Mouse (Mus musculus): Measurements from ENCODE around the gene Wnt6.

The Wnt6 gene

GRCm38 (mm10) chr1:74774062-74774461 is 2.4 kb downstream of the Wnt6 start:
- in situ Hi-C loops (cut with MboI, MseI) = no loop called here

GRCm38 (mm10) chr1:74775816-74776215 is 4.1 kb downstream of the Wnt6 start:
- in situ Hi-C loops (cut with MboI, MseI) = no loop called here

GRCm38 (mm10) chr1:74778934-74779486 is 7.3 kb downstream of the Wnt6 start:
- in situ Hi-C loops (cut with MboI, MseI) = no loop called here

GRCm38 (mm10) chr1:74782045-74782444 is 10.4 kb downstream of the Wnt6 start:
- in situ Hi-C loops (cut with MboI, MseI) = no loop called here

- in situ Hi-C loops (cut with MboI, MseI) = no loop called here
Measured at GRCm38 (mm10) chr1:74783554-74783953, 11.9 kb downstream of the Wnt6 start.

GRCm38 (mm10) chr1:74784041-74784759 is 12.5 kb downstream of the Wnt6 start:
- in situ Hi-C loops (cut with MboI, MseI) = no loop called here

GRCm38 (mm10) chr1:74787846-74788245 is 16.2 kb downstream of the Wnt6 start:
- in situ Hi-C loops (cut with MboI, MseI) = no loop called here

- in situ Hi-C loops (cut with MboI, MseI) = no loop called here
Measured at GRCm38 (mm10) chr1:74788603-74789176, 17.0 kb downstream of the Wnt6 start.

- in situ Hi-C loops (cut with MboI, MseI) = no loop called here
Measured at GRCm38 (mm10) chr1:74790095-74790494, 18.4 kb downstream of the Wnt6 start.

- in situ Hi-C loops (cut with MboI, MseI) = no loop called here
Measured at GRCm38 (mm10) chr1:74791249-74791648, 19.6 kb downstream of the Wnt6 start, which contains the start of gene Wnt10a. TSS of gene Wnt10a (plus strand) at chr1:74791516.

- in situ Hi-C loops (cut with MboI, MseI) = no loop called here
Measured at GRCm38 (mm10) chr1:74792831-74793660, 21.4 kb downstream of the Wnt6 start.

- in situ Hi-C loops (cut with MboI, MseI) = no loop called here
Measured at GRCm38 (mm10) chr1:74794487-74795144, 22.9 kb downstream of the Wnt6 start.

GRCm38 (mm10) chr1:74795145-74795529 is 23.4 kb downstream of the Wnt6 start:
- in situ Hi-C loops (cut with MboI, MseI) = no loop called here

- in situ Hi-C loops (cut with MboI, MseI) = no loop called here
Measured at GRCm38 (mm10) chr1:74797459-74797858, 25.8 kb downstream of the Wnt6 start.

GRCm38 (mm10) chr1:74800424-74800888 is 28.8 kb downstream of the Wnt6 start:
- in situ Hi-C loops (cut with MboI, MseI) = loop anchor here (10.0 kb wide), 1 partner anchor 324 kb away; the partner anchor contains the start of gene Nhej1

- in situ Hi-C loops (cut with MboI, MseI) = loop anchor here (10.0 kb wide), 1 partner anchor 323 kb away; the partner anchor contains the start of gene Nhej1
Measured at GRCm38 (mm10) chr1:74801631-74802140, 30.0 kb downstream of the Wnt6 start.

- in situ Hi-C loops (cut with MboI, MseI) = loop anchor here (10.0 kb wide), 1 partner anchor 322 kb away; the partner anchor contains the start of gene Nhej1
Measured at GRCm38 (mm10) chr1:74802795-74803656, 31.3 kb downstream of the Wnt6 start.

GRCm38 (mm10) chr1:74804211-74804870 is 32.6 kb downstream of the Wnt6 start:
- in situ Hi-C loops (cut with MboI, MseI) = loop anchor here (10.0 kb wide), 1 partner anchor 320 kb away; the partner anchor contains the start of gene Nhej1

- in situ Hi-C loops (cut with MboI, MseI) = loop anchor here (10.0 kb wide), 1 partner anchor 319 kb away; the partner anchor contains the start of gene Nhej1
Measured at GRCm38 (mm10) chr1:74805340-74805835, 33.7 kb downstream of the Wnt6 start.
